Mouse (Mus musculus) G1E (cell line): ENCODE results near the gene Cadm4.

Source experiments
- CTCF ChIP-seq: IDR thresholded peaks from 2 replicates; pipeline ENCODE4 v1.5.1; 2012; ENCODE audit warnings: low read depth, low read length, inconsistent platforms, mixed read lengths
- GATA1 ChIP-seq: IDR thresholded peaks from 2 replicates; pipeline ENCODE4 v1.6.1; 2012; ENCODE audit warnings: borderline replicate concordance, low read length, inconsistent platforms, mixed read lengths

DNA sequence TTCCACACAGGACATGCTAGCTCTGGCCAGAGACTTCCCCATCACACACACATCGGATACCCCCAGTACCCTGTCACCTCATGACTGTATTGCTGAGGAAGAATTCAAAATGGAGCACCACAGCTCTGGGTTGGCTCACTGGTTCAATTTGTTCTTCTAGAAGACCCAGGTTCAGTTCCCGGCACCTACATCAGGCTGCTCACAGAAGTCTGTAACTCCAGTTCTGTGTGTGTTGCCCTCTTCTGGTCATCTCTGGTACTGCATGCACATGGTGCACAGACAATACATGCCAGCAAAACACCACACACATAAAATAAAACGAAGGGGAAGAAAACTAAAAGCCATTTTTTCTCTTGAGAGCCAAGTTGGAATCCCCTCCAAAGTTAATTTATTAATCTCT is 12.7 kb upstream of the Cadm4 start:
- TF ChIP-seq GATA1 (no peak), CTCF (peak; percentile 42; the same call in 1 of the 2 replicates)
